Mouse (Mus musculus) heart, embryonic 14.5 days (tissue): ENCODE results near the gene Vegfd. TPM values are rescaled to one million over a fixed set of nuclear protein-coding genes. Genes with fewer than 3 reads are reported as not detected.
A peak's percentile ranks its signal among the peaks of the same experiment; 100 is the strongest.

Experiments used
- ATAC-seq: fragments of 200-750 bp; cut with Nextera tagmentation; 2 replicates; pipeline ENCODE4 v1.8.0; 2017; ENCODE audit warnings: low read depth, moderate TSS enrichment; ENCODE audit not compliant: insufficient number of reproducible peaks, insufficient read depth, low FRiP score
- H3K27ac ChIP-seq, 2 experiments: fragments of 200-500 bp in 1 of 2; fragments of 300-500 bp in 1 of 2; sonication (generic) in 1 of 2; replicated peaks in 1 of 2; 2 replicates each; pipeline ENCODE4 v1.5.1; 2012 to 2014; ENCODE audit warnings: low read depth in 2 of 2, low read length in 2 of 2, control low read depth in 1 of 2, mild to moderate bottlenecking in 1 of 2, mixed read lengths in 1 of 2; ENCODE audit not compliant: control insufficient read depth in 1 of 2, insufficient read depth in 1 of 2
- H3K27me3 ChIP-seq: fragments of 300-500 bp; sonication (generic); 2 replicates; pipeline ENCODE4 v1.6.1; 2014; ENCODE audit warnings: mild to moderate bottlenecking, low read length, control low read depth; ENCODE audit not compliant: control insufficient read depth, insufficient read depth
- H3K36me3 ChIP-seq: fragments of 300-500 bp; sonication (generic); 2 replicates; pipeline ENCODE4 v1.6.1; 2014; ENCODE audit warnings: mild to moderate bottlenecking, control low read depth, low read length, mixed read lengths; ENCODE audit not compliant: control insufficient read depth, insufficient read depth
- H3K4me1 ChIP-seq, 2 experiments: fragments of 200-500 bp in 1 of 2; fragments of 300-500 bp in 1 of 2; sonication (generic) in 1 of 2; 2 replicates each; pipeline ENCODE4 v1.6.1; 2012 to 2014; ENCODE audit warnings: low read length in 2 of 2, control low read depth in 1 of 2, mixed read lengths in 1 of 2; ENCODE audit not compliant: control insufficient read depth in 2 of 2, insufficient read depth in 2 of 2
- H3K4me2 ChIP-seq: fragments of 300-500 bp; sonication (generic); 2 replicates; pipeline ENCODE4 v1.6.1; 2014; ENCODE audit warnings: mild to moderate bottlenecking, low read length
- H3K4me3 ChIP-seq, 2 experiments: fragments of 200-500 bp in 1 of 2; fragments of 300-500 bp in 1 of 2; sonication (generic) in 1 of 2; 2 replicates each; pipeline ENCODE4 v1.5.1; 2012 to 2014; ENCODE audit warnings: low read length in 2 of 2, mild to moderate bottlenecking in 2 of 2, control low read depth in 1 of 2, low read depth in 1 of 2, moderate library complexity in 1 of 2; ENCODE audit not compliant: control insufficient read depth in 1 of 2, insufficient read depth in 1 of 2
- H3K9ac ChIP-seq: fragments of 300-500 bp; sonication (generic); 2 replicates; pipeline ENCODE4 v1.6.1; 2014; ENCODE audit warnings: mild to moderate bottlenecking, low read length
- H3K9me3 ChIP-seq: fragments of 300-500 bp; sonication (generic); 2 replicates; pipeline ENCODE4 v1.6.1; 2016; ENCODE audit warnings: low read length, control low read depth; ENCODE audit not compliant: control insufficient read depth
- WGBS: fragments of 180-500 bp; shearing (Covaris S2); extraction: QIAGEN DNeasy Blood & Tissue Kit; methylation state at CpG from one replicate; pipeline ENCODE4 v1.1.7; 2014; 5-methylcytosine and 5-hydroxymethylcytosine counted together
- polyA plus RNA-seq: library from polyadenylated mRNA; unstranded; fragments of >200 nt; fragmentation: Nextera tagmentation; extraction: Ambion mirVana; gene quantifications from 2 replicates; pipeline ENCODE4 v1.2.1, GENCODE M21; 2014

Vegfd gene
- 4.1 and 4.5 TPM in 2 replicates for polyA plus RNA-seq

DNA sequence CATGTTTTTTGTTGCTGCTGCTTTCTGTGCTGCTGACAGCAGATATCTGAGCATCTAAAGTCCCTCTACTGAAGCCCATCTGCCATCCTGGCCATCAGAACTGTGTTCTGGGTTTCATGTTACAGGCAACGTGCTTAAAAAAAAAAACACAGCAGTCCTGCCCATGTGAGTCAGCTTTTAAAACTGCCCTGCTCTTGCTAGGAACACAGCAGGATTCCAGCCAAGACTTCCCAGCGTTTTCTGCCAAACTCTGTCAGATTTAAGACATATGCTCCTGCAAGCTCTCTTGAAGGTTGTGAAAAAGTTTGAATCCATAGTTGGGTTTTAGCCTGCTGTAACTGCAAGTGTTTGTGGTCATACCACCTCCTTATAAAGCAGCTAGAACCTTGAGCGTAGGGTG is at the start of gene Vegfd:
TSS of gene Vegfd (plus strand) at position 298 of the 400 bp plus-strand sequence.
- Histone ChIP-seq H3K4me1 (no peaks in the 10 kb centered on the region), H3K4me3 (no peak within 1 kb of the TSS), H3K9ac (no peak within 1 kb of the TSS), H3K4me2 (peak within 1 kb of the TSS; percentile 23; the same call in 1 of the 2 replicates), H3K36me3 (no peaks in the 10 kb centered on the region), H3K27ac (peak within 1 kb of the TSS in 1 of 2 experiments; percentile 33; a peak in 2 of 4 replicates), H3K27me3 (no peaks in the 10 kb centered on the region), H3K9me3 (no peaks in the 10 kb centered on the region)
- 20% methylated on average over 3 of the region's 3 CpGs for WGBS
- no peak for ATAC-seq

- H3K4me2 ChIP-seq: no peak overlapping the region
- ATAC-seq: no peak
- no peak overlapping the region for H3K9ac ChIP-seq
- WGBS: 69% methylated on average over 4 of the region's 4 CpGs
- H3K4me3 ChIP-seq: no peak overlapping the region
- H3K27me3 ChIP-seq: no peaks in the 10 kb centered on the region
- H3K27ac ChIP-seq: no peak overlapping the region
- H3K4me1 ChIP-seq: no peaks in the 10 kb centered on the region
- no peaks in the 10 kb centered on the region for H3K36me3 ChIP-seq
- H3K9me3 ChIP-seq: 0 out of 2 replicates have a peak, but pooled peaks cover 3% of the 10 kb centered on the region
These were observed 49.7 kb upstream of the Vegfd start for GRCm38 (mm10) chrX:164323391-164323913.

- no peak overlapping the region for H3K4me3 ChIP-seq
- no peak overlapping the region for H3K9ac ChIP-seq
- ATAC-seq: no peak
- H3K9me3 ChIP-seq: no peaks in the 10 kb centered on the region
- H3K4me1 ChIP-seq: no peaks in the 10 kb centered on the region
- H3K36me3 ChIP-seq: no peaks in the 10 kb centered on the region
- H3K27ac ChIP-seq: no peak overlapping the region
- H3K27me3 ChIP-seq: no peaks in the 10 kb centered on the region
- 71% methylated on average over 2 of the region's 2 CpGs for WGBS
- H3K4me2 ChIP-seq: no peak overlapping the region
These were observed 42.8 kb upstream of the Vegfd start for GRCm38 (mm10) chrX:164330351-164330750.

- Histone ChIP-seq H3K9ac (no peak overlapping the region), H3K27ac (no peak overlapping the region), H3K4me2 (no peak overlapping the region), H3K36me3 (no peaks in the 10 kb centered on the region), H3K4me1 (no peaks in the 10 kb centered on the region), H3K27me3 (no peaks in the 10 kb centered on the region), H3K9me3 (no peaks in the 10 kb centered on the region), H3K4me3 (no peak overlapping the region)
- no peak for ATAC-seq
- 69% methylated on average over 3 of the region's 3 CpGs for WGBS
These were observed 42.4 kb upstream of the Vegfd start for GRCm38 (mm10) chrX:164330766-164331165.

DNA sequence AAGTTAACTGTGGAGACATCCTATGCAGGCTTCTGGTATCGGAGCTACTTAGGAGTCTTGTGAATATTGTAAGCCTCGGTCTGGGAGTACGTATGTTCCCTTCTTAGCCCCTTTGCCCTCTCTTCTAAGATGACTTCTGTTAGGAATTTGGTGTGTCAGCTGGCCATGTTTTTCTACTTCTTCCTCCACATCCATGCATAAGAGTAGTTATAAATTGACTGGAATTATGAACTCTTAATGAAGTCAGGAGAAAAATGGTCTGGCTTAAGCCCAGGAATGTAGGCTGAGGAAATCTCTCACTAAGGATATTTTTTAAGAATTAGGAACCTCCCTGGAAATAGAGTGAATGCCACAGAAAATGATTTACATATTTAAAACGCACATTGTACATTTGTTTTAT is 34.6 kb upstream of the Vegfd start:
- Histone ChIP-seq H3K27ac (no peak overlapping the region), H3K27me3 (no peaks in the 10 kb centered on the region), H3K9me3 (no peaks in the 10 kb centered on the region), H3K9ac (no peak overlapping the region), H3K36me3 (no peaks in the 10 kb centered on the region), H3K4me2 (no peak overlapping the region), H3K4me1 (no peaks in the 10 kb centered on the region), H3K4me3 (no peak overlapping the region)
- ATAC-seq: no peak
- WGBS: 80% methylated on average over 4 of the region's 4 CpGs

DNA sequence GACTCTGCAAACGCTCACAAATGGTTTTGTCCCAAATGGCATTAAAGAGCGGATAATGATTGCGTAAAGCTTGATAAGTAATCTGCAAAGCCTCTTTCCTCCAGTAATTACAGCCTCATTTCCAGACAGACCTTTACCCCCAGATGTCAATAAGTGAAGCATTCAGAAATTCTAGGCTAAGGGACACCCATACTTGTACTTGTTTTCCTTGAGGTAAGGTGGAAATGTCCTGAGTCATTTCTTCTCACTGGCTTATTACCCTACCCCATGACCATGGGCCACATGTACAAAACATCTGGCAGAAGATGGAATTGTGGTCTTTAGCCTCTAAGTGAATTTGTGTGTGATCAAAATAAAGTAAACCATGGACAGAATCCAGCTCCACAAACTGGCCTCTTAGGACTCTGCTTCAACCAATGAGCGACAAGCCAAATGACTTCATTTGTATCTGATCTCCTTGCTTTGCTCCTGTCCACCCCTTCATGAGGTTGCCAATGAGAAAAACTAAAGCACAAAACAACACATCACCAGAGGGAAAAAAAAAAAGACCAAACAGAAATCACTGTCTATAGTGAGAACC is 27.7 kb upstream of the Vegfd start:
- Histone ChIP-seq H3K27ac (no peak overlapping the region), H3K27me3 (no peaks in the 10 kb centered on the region), H3K9me3 (no peaks in the 10 kb centered on the region), H3K4me3 (no peak overlapping the region), H3K36me3 (no peaks in the 10 kb centered on the region), H3K4me2 (no peak overlapping the region), H3K9ac (no peak overlapping the region), H3K4me1 (no peaks in the 10 kb centered on the region)
- WGBS: 75% methylated on average over 4 of the region's 4 CpGs
- no peak for ATAC-seq

DNA sequence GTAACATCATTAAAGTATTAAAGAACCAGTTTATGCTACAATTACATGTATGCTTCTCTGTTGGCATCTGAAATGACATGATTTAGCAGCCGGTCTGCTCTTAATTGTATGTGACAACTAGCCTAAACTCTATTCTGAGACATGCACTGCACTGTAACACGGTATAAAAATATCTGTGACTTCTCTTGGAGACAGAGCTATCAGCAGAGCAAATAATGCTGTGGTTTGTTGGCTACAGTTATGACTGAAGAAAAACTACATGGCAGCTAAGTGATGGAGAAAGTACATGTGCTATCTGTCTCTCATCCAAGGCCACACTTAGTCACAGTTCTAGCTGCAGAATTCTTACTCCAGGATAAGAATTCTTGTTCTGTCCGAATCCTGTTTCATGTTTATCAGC is 24.2 kb upstream of the Vegfd start:
- Histone ChIP-seq H3K36me3 (no peaks in the 10 kb centered on the region), H3K9me3 (no peaks in the 10 kb centered on the region), H3K4me2 (no peak overlapping the region), H3K9ac (no peak overlapping the region), H3K4me3 (no peak overlapping the region), H3K27me3 (no peaks in the 10 kb centered on the region), H3K4me1 (no peaks in the 10 kb centered on the region), H3K27ac (no peak overlapping the region; a peak in 1 of 4 replicates)
- WGBS: 45% methylated on average over 3 of the region's 3 CpGs
- no peak for ATAC-seq
